Mouse (Mus musculus): ENCODE results near the gene Crlf1.

- TF ChIP-seq POLR2A (IDR thresholded peaks at IDR 0.05; ENCODE audit: insufficient read depth, low read length) (no peak), CTCF (IDR thresholded peaks at IDR 0.05; ENCODE audit: low read depth, low read length) (no peak), EP300 (IDR thresholded peaks at IDR 0.05; ENCODE audit: insufficient read depth, low read depth, low read length) (no peak)
These were observed 45.1 kb downstream of the Crlf1 start for GRCm38 (mm10) chr8:70538024-70538579.

Measured in ES-Bruce4 (cell line).